Mouse (Mus musculus) C2C12 (cell line): ENCODE measurements around the gene Igfbp7. TPM values are rescaled to one million over a fixed set of nuclear protein-coding genes. Genes with fewer than 3 reads are reported as not detected.

Experiments used
- H3K27me3 ChIP-seq: one replicate; pipeline ENCODE4 v1.6.1; 2011; ENCODE audit not compliant: control insufficient read depth, insufficient read depth, insufficient read length
- H3K36me3 ChIP-seq: one replicate; pipeline ENCODE4 v1.6.1; 2011; ENCODE audit not compliant: control insufficient read depth, insufficient read depth
- H3K4me3 ChIP-seq: one replicate; pipeline ENCODE4 v1.5.1; 2011; ENCODE audit warnings: mild to moderate bottlenecking, control low read depth; ENCODE audit not compliant: poor library complexity, insufficient read depth, severe bottlenecking
- H3K79me2 ChIP-seq: one replicate; pipeline ENCODE4 v1.6.1; 2011; ENCODE audit not compliant: control insufficient read depth, insufficient read depth
- H3K79me3 ChIP-seq: one replicate; pipeline ENCODE4 v1.6.1; 2011; ENCODE audit warnings: low read depth, control low read depth
- H3ac ChIP-seq: one replicate; pipeline ENCODE3; 2011; ENCODE audit warnings: low read depth; ENCODE audit not compliant: control insufficient read depth, insufficient read length
- CEBPB ChIP-seq: IDR thresholded peaks from one replicate; pipeline ENCODE4 v1.6.1; 2011; ENCODE audit warnings: low read depth, mild to moderate bottlenecking, control low read depth, moderate library complexity
- CTCF ChIP-seq: IDR thresholded peaks from one replicate; pipeline ENCODE4 v1.5.1; 2011; ENCODE audit not compliant: control insufficient read depth, insufficient read depth, insufficient read length
- FOSL1 ChIP-seq: IDR thresholded peaks from one replicate; pipeline ENCODE4 v1.8.0; 2011; ENCODE audit warnings: mild to moderate bottlenecking, low read length; ENCODE audit not compliant: poor library complexity, insufficient read depth, severe bottlenecking
- MAX ChIP-seq: IDR thresholded peaks from one replicate; pipeline ENCODE4 v1.6.1; 2011; ENCODE audit warnings: mild to moderate bottlenecking, control low read depth
- MYOD1 ChIP-seq: IDR thresholded peaks from one replicate; pipeline ENCODE4 v1.6.1; 2011; ENCODE audit warnings: low read depth; ENCODE audit not compliant: control insufficient read depth, insufficient read length
- MYOG ChIP-seq: IDR thresholded peaks from one replicate; pipeline ENCODE4 v1.6.1; 2011; ENCODE audit not compliant: control insufficient read depth, insufficient read length; ENCODE audit errors: extremely low read depth
- USF1 ChIP-seq: IDR thresholded peaks from one replicate; pipeline ENCODE4 v1.6.1; 2011; ENCODE audit warnings: low read depth, mild to moderate bottlenecking, control low read depth, moderate library complexity
- polyA plus RNA-seq: library from polyadenylated mRNA; unstranded; fragments of >200 nt; fragmentation: generic; extraction: Trizol; gene quantifications from one replicate; pipeline ENCODE4 v1.2.1, GENCODE M21; 2012; ENCODE audit warnings: missing spikeins

Igfbp7 gene
- polyA plus RNA-seq, 1 experiment = 402 TPM

DNA sequence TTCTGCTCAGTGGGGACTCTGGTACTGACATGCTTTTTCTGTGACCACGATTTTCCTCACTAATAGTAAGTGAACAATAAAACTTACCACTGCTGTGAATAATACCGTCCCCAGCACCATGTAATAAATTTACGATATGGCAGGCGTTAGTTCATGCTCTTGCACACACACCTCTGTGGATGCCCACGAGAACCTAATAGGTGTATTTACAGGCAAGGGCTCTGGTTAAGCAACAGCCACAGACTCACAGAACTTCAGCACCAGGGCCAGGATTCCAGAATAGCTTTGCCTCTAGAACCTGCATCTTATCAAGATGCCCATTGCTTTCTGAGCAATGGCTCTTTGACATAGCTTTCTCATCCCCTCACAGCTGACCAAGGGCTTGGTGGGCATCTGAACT lies 22.6 kb downstream of the Igfbp7 start:
- H3ac ChIP-seq = no peak overlapping the region
- no peaks in the 10 kb centered on the region for H3K36me3 ChIP-seq
- no peaks in the 10 kb centered on the region for H3K27me3 ChIP-seq
- H3K79me3 ChIP-seq = peaks cover 25% of the 10 kb centered on the region
- TF ChIP-seq MYOG (no peak), CTCF (no peak), CEBPB (no peak), FOSL1 (no peak), USF1 (no peak), MYOD1 (no peak), MAX (no peak)
- no peak overlapping the region for H3K4me3 ChIP-seq
- H3K79me2 ChIP-seq = peaks cover 66% of the 10 kb centered on the region

DNA sequence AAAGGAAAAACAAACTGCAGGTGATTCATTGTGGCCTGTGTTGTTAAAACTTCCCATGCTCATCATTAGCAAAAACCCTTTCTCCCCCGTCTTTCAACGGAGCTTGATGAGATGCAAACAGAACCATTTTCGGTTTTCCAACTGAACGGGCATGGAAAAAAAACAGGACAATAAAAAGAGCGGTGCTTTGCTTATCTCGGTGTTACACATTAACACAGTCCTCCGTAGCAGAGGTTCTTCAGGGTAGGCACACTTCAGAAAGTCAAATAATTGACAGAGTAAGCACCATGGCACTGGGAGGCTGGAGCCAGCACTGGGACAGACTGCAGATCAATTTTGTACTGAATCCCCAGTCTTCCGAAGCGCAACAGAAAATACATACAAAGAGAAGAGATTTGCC lies 23.1 kb downstream of the Igfbp7 start:
- H3K79me2 ChIP-seq = peaks cover 67% of the 10 kb centered on the region
- no peak overlapping the region for H3K4me3 ChIP-seq
- no peaks in the 10 kb centered on the region for H3K36me3 ChIP-seq
- H3K27me3 ChIP-seq = no peaks in the 10 kb centered on the region
- H3ac ChIP-seq = no peak overlapping the region
- TF ChIP-seq FOSL1 = no peak
- no peak for TF ChIP-seq CEBPB
- TF ChIP-seq CTCF = no peak
- TF ChIP-seq USF1 = no peak
- no peak for TF ChIP-seq MAX
- no peak for TF ChIP-seq MYOG
- no peak for TF ChIP-seq MYOD1
- peaks cover 23% of the 10 kb centered on the region for H3K79me3 ChIP-seq

GRCm38 (mm10) chr5:77383799-77384554 lies 23.9 kb downstream of the Igfbp7 start:
- Histone ChIP-seq H3K27me3 (no peaks in the 10 kb centered on the region), H3K79me2 (peaks cover 67% of the 10 kb centered on the region), H3K79me3 (peaks cover 23% of the 10 kb centered on the region), H3K4me3 (no peak overlapping the region), H3ac (no peak overlapping the region), H3K36me3 (no peaks in the 10 kb centered on the region)
- no peak for TF ChIP-seq CEBPB
- no peak for TF ChIP-seq MYOG
- no peak for TF ChIP-seq CTCF
- no peak for TF ChIP-seq USF1
- no peak for TF ChIP-seq MAX
- no peak for TF ChIP-seq FOSL1
- no peak for TF ChIP-seq MYOD1

- Histone ChIP-seq H3K27me3 (no peaks in the 10 kb centered on the region), H3K79me2 (peaks cover 76% of the 10 kb centered on the region), H3K79me3 (peaks cover 23% of the 10 kb centered on the region), H3K4me3 (no peak overlapping the region), H3K36me3 (no peaks in the 10 kb centered on the region), H3ac (no peak overlapping the region)
- TF ChIP-seq MYOD1 (no peak), MYOG (no peak), CEBPB (no peak), MAX (no peak), FOSL1 (no peak), CTCF (no peak), USF1 (no peak)
Measured at GRCm38 (mm10) chr5:77381686-77382085, 26.2 kb downstream of the Igfbp7 start.

DNA sequence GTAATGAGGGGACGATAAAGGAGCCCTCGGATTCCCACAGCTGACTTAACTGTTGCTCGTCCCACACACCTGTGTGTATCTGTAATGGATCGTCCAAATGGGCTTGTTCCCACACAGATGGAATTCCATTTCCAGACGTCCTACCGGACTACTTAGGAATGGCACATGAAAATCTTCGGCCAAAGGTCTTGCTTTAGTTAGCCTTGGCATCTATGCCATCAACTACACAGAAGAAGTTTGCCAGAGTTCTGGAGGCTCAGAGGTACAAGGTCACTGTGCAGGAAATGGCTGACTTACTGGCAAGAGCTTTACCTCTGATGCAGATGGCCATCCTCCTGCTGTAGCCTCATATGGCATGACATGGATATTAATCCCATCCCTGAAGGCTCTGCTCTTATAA lies 26.6 kb downstream of the Igfbp7 start:
- no peaks in the 10 kb centered on the region for H3K36me3 ChIP-seq
- no peaks in the 10 kb centered on the region for H3K27me3 ChIP-seq
- H3ac ChIP-seq = no peak overlapping the region
- H3K79me2 ChIP-seq = peaks cover 72% of the 10 kb centered on the region
- no peak for TF ChIP-seq CTCF
- no peak for TF ChIP-seq FOSL1
- TF ChIP-seq MYOG = no peak
- TF ChIP-seq MAX = no peak
- TF ChIP-seq USF1 = no peak
- no peak for TF ChIP-seq CEBPB
- TF ChIP-seq MYOD1 = no peak
- H3K79me3 ChIP-seq = peaks cover 22% of the 10 kb centered on the region
- H3K4me3 ChIP-seq = no peak overlapping the region

DNA sequence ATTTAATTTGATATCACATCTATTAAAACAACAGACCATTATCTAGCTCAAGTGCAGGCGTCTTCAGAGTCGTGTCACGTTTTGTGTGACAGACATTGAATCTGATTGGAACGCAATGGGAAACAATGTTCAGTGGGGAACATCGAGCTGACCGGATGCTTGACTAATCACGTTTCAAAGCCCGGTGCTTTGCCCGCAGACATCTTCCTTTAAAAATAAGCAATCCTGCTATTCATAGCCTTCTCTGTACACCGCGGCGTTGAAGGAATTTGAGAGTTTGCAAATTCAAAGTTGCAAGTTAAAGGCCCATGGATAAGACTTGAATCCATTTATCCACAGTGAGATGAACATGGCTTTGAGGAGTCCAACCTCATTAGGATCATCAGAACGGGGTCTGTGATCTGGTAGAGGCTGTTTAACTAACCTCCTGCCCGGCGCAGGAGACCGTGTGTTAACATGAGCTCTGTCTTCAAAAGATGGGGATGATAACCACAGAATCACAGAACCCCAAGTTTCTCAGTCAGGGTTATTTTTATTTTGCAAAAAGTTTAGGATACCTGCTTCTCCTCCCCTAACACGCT lies 27.4 kb downstream of the Igfbp7 start:
- Histone ChIP-seq H3K4me3 (no peak overlapping the region), H3K36me3 (no peaks in the 10 kb centered on the region), H3K27me3 (no peaks in the 10 kb centered on the region), H3K79me3 (peaks cover 17% of the 10 kb centered on the region), H3ac (no peak overlapping the region), H3K79me2 (peaks cover 63% of the 10 kb centered on the region)
- TF ChIP-seq MAX (no peak), CEBPB (no peak), MYOG (no peak), MYOD1 (no peak), USF1 (no peak), FOSL1 (no peak), CTCF (no peak)
